Mouse (Mus musculus): Measurements from ENCODE around the gene Fam208a. TPM values are rescaled to one million over a fixed set of nuclear protein-coding genes. Genes with fewer than 3 reads are reported as not detected.
A peak's percentile ranks its signal among the peaks of the same experiment; 100 is the strongest.

The Fam208a gene
- total RNA-seq, 2 experiments from 2014 or later = 17.6 to 20.0 TPM

- DNase-seq (ENCODE audit: low spot score in 2 of 2) = no peak
Observed at GRCm38 (mm10) chr14:27413961-27414360, 14.7 kb upstream of the Fam208a start.

DNA sequence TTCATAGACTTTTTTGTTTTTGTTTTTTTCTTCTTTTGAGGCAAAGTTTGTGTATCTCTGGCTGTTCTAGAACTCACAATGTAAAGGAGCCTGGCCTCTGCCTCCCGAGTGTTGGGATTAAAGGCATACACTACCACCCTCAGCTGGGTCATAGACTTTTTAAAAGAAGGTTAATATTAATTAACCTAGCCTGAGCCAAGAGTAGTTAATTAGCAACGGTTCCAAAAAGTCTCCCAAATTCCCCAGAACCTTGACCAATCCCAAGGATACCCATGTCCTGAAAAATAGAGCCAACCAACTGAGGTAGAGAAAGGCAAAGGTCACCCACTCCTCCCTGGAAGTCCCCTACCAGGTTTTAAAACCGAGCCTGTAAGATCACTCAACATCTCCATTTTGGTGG lies 7.8 kb upstream of the Fam208a start:
- no peak for DNase-seq (ENCODE audit: low spot score in 2 of 2)

DNA sequence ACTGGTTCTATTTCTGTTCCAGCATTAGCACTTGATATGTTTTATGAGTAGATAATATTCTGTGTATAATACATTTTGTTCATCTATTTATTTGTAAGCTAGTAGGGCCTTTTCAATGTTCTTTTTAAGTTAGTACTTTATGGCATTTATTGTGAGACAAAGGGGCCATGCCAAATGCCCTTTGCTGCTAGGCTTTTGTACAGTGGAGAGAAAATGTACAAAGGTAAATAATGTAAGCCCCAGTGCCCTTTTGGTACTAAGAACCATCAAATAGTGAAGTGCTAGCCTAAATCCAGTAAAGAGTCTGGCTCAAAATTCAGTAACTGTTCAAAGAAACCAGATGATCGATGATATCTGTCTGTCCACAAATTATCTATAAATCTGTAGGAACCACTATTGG lies 6.3 kb upstream of the Fam208a start:
- no peak for DNase-seq (ENCODE audit: low spot score in 2 of 2)

DNA sequence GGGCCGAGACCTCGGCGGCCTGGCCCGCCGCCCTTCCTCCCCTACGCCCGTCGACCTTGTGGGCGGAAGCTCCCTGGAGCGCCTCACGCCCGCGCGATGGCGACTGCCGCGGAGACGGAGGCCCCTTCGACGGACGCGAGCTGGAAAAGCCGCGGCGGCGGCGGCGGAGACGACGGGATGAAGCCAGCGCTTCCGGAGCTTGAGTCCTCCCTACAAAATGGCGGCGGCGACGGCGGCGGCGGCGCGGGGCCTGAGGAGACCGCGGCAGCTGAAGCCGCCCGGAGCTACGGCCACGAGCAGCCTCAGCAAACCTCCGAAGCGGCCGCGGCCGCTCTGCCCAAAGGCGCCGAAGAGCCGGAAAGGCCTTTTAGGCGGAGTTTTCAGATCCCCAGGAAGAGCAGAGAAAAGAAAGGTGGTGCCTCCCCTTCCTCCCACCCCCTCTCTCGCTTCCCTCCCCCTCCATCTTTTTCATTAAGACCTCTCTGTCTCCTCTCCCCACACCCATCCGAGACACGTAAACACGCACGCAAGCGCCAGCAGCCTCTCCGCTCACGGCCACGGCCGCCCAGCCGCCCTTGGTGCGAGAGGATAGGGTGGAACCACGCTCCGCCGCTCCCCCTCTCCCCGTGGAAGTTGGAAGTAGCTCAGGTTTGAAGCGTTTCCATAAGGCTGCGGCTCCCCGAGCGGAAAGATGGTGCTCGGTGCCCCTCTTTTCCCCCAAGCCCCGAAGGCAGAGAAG lies 508 bp downstream of the Fam208a start:
- peak; percentile 68 to 85 for DNase-seq (ENCODE audit: low spot score in 2 of 2)

DNA sequence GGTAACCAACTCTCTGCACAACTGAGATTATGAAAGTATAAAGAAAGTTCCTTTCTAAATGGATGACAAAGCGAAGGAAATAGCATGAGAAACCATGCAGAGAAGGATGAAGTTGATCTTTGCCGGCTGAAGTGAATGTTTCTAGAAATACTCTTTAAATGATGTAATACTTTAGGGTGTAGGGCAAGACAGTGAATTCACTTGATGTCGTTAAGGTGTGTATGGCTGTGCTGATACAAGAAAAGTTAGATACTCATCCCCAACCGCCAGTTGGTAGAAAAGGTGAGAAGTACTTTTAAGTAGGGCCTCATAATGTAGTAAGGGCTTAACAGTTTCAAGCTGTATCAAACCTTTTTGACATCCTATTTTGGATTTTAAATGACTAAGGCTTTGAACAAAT lies 1.6 kb downstream of the Fam208a start:
- no peak for DNase-seq (ENCODE audit: low spot score in 2 of 2)

DNA sequence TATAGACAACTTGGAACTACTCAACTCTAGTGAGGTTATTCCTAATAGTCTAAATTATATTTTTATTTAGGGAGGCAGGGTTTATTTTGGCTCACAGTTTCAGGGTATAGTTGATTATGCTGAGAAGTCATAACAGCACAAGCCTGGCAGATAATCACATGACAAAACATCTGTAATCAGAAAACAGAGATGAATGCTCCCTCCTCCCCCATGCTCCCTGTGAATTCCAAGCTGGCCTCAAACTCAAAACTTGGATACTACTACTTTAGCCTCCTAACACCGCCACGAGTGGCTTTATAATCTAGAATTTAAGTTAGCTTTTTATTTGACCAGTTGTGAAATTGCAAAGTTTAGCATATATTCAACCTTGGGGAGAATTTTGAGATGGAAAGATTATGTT lies 3.4 kb downstream of the Fam208a start:
- no peak for DNase-seq (ENCODE audit: low spot score in 2 of 2)

DNA sequence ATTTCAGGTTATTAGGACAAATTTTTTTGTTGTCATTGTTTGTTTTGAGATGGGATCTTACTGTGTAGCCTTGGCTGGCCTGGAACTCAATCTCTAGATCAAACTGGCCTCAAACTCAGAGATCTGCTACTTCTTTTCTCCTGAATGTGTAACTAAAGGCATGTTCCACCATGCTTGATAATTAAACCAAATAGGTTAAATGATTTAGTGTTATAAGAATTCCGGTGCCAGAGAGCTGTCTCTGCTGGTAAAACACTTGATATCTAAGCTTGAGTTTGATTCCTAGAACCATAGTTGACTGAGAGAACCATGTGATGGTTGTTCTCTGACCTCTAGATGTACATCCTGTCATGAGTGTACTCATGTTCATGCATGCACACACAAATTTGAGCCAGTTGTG lies 7.5 kb downstream of the Fam208a start:
- DNase-seq (ENCODE audit: low spot score in 2 of 2) = no peak

DNA sequence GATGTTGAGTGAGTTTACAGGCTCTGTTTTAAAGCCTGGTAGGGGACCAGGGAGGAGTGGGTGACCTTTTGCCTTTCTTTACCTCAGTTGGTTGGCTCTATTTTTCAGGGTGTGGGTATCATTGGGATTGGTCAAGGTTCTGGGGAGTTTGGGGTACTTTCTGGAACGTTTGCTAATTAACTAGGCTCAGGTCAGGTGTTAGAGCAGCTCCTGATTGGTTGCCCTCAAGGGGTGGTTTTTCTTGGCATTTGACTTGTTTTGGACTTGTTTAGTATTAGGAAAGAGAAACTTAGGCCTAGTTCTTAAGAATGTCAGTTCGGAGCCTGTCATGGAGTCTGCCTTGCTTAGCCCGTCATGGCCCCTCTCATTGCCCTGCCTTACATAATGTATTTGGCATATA lies 8.2 kb downstream of the Fam208a start:
- DNase-seq (ENCODE audit: low spot score in 2 of 2) = no peak

DNA sequence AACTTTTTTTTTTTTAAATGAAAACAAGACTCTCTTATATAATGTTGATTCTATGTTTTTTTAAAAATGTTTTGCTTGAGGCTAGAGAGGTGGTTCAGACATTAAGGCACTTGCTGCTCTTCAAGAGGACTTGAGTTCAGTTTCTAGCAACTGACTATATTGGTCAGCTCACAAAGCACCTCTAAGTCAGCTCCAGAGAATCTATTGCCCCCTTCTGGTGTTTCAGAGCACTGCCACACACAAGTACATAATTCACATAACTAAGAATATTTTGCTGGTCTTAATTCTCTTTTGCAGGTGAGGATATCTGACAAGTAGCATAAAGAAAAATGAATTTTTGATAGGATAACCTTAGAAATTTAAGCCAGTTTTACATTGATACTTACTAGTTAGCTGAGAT lies 12.3 kb downstream of the Fam208a start:
- no peak for DNase-seq (ENCODE audit: low spot score in 2 of 2)

DNA sequence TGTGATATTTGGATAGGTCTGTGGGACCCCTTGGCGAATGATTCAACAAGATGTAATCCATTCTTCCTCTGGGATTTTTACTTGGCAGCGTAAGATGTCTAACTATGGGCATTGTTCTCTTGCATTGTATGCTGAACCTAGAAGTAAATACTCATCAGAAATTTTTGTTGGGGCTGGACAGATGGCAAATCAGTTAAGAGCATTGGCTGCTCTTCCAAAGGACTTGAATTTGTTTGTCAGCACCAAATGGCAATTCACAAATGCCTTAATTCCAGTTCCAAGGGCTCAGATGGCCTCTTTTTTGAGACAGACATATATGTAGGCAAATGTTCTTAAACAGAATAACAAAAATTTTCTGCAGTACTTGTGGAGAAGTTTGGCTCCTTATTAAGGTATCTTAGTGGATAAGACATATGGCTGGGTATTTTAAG lies 16.2 kb downstream of the Fam208a start:
- no peak for DNase-seq (ENCODE audit: low spot score in 2 of 2)

GRCm38 (mm10) chr14:27446963-27447362 lies 18.3 kb downstream of the Fam208a start:
- no peak for DNase-seq (ENCODE audit: low spot score in 2 of 2)

DNA sequence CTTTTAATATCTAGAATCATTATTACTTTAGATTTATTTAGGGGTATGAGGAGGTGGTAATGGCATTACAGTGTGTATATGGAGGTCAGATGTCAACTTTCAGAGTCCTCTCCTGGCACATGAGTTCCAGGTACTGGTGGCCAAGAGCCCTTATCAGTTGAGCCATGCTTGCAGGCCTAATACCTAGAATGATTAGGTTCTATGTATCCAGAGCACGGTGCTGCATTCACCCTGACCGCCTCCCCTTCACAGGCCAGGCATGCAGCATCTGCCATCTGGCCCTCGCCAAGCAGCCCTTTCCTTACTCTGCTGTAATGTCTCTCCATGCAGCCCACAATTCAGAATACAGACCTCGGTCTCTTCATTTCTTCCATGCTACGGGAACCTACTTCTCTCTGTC lies 62.8 kb downstream of the Fam208a start:
- DNase-seq (ENCODE audit: low spot score in 2 of 2) = no peak

DNA sequence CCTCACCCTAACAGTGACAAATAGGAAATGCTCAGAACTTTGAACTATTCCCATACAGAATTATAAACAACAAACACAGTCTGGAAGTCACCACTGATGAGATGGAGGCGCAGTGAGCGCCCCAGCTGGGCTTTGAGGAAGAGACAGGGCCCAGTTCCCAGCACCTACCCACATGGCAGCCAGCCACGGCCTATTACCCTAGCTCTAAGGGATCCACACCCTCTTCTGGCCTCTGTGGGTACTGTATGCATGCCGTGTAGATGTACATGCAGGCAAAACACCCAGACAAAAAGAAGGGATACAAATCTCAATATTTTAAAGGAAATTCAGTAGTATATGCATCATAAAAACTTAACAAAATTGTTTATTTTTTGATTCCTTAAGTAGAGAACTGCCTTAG lies 64.9 kb downstream of the Fam208a start:
- DNase-seq (ENCODE audit: low spot score in 2 of 2) = no peak

GRCm38 (mm10) chr14:27501096-27501495 lies 72.5 kb downstream of the Fam208a start:
- no peak for DNase-seq (ENCODE audit: low spot score in 2 of 2)

DNA sequence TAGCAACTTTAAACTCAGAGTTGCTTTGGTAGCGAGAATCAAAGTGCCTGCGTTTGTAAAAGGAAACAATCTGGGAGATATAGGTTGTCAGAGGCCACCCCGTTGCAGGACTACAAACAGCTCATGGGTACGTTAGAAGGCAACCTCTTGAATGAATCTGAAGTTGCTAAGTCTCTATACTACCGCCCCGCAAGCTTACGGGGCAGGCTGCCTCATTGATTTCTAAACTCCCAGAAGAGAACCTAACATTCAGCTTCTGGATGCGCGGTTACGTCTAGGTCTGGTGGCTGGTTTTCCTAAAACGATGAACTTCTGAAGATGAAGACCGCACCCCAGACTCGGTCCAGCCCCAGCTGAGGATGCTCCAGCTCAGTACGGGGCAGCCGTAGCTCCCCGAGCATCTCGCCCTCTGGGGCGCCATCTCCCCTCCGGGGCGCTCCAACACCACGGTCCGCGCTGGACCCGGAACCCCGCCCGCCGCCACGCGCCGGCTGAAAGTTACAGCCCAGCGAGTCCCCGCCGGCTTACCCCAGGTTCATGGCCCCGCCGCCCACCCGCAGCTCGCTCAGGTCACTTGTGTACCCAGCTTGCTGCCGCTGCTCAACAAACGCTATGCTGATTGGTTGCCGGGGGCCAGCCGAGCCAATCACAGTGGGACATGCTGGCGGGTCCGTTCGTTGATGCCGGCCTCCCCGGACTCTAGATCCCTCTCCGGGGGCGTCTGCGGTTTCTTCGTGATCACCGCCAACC lies 79.4 kb downstream of the Fam208a start, which contains the start of gene Ccdc66:
Ccdc66 (minus strand) TSS at position 567 of the 750 bp plus-strand sequence.
- peak; percentile 96 to 98 for DNase-seq (ENCODE audit: low spot score in 2 of 2)

GRCm38 (mm10) chr14:27508644-27509301 lies 80.1 kb downstream of the Fam208a start:
- no peak for DNase-seq (ENCODE audit: low spot score in 2 of 2)

GRCm38 (mm10) chr14:27524541-27524940 lies 95.9 kb downstream of the Fam208a start:
- DNase-seq (ENCODE audit: low spot score in 2 of 2) = no peak

Small RNAs within 50 kb of the gene (microRNA-seq; reads per million reads assigned to microRNA genes)
- not detected for gene Gm23633

Other genes with a start within 250 kb of the Fam208a start
- gene Ccdc66, start 79.6 kb downstream of the Fam208a start, total RNA-seq (2021) = 10 to 100 TPM; 10.3 to 12.6 TPM
- gene Erc2, start 193.6 kb downstream of the Fam208a start, total RNA-seq (2021) = 1 to 10 TPM; 3.2 to 3.3 TPM